Mouse (Mus musculus) hindbrain, embryonic 16.5 days (tissue): ENCODE data around the gene Spock3. TPM values are rescaled to one million over a fixed set of nuclear protein-coding genes. Genes with fewer than 3 reads are reported as not detected.

Source experiments
- ATAC-seq: fragments of 200-750 bp; cut with Nextera tagmentation; 2 replicates; pipeline ENCODE4 v1.8.0; 2017; ENCODE audit warnings: moderate TSS enrichment, moderate library complexity
- H3K27ac ChIP-seq: fragments of 300-500 bp; sonication (generic); 2 replicates; pipeline ENCODE4 v1.5.1; 2014; ENCODE audit warnings: low read depth, mild to moderate bottlenecking, control low read depth, low read length, moderate library complexity
- H3K27me3 ChIP-seq: fragments of 300-500 bp; sonication (generic); replicated peaks from 2 replicates; pipeline ENCODE4 v1.6.1; 2014; ENCODE audit warnings: low read length; ENCODE audit not compliant: control insufficient read depth, insufficient read depth
- H3K36me3 ChIP-seq: fragments of 300-500 bp; sonication (generic); 2 replicates; pipeline ENCODE4 v1.6.1; 2014; ENCODE audit warnings: mild to moderate bottlenecking, low read length, moderate library complexity, mixed read lengths; ENCODE audit not compliant: control insufficient read depth, insufficient read depth
- H3K4me1 ChIP-seq: fragments of 300-500 bp; sonication (generic); 2 replicates; pipeline ENCODE4 v1.6.1; 2014; ENCODE audit warnings: low read depth, low read length; ENCODE audit not compliant: control insufficient read depth, insufficient read depth
- H3K4me2 ChIP-seq: fragments of 300-500 bp; sonication (generic); 2 replicates; pipeline ENCODE4 v1.6.1; 2014; ENCODE audit warnings: mild to moderate bottlenecking, low read length, control low read depth, moderate library complexity
- H3K4me3 ChIP-seq: fragments of 300-500 bp; sonication (generic); 2 replicates; pipeline ENCODE4 v1.5.1; 2014; ENCODE audit warnings: mild to moderate bottlenecking, low read length, control low read depth, moderate library complexity
- H3K9ac ChIP-seq: fragments of 300-500 bp; sonication (generic); 2 replicates; pipeline ENCODE4 v1.6.1; 2014; ENCODE audit warnings: low read depth, mild to moderate bottlenecking, control low read depth, low read length, moderate library complexity
- H3K9me3 ChIP-seq: fragments of 300-500 bp; sonication (generic); 2 replicates; pipeline ENCODE4 v1.6.1; 2014; ENCODE audit warnings: mild to moderate bottlenecking, low read length, moderate library complexity; ENCODE audit not compliant: control insufficient read depth
- polyA plus RNA-seq: library from polyadenylated mRNA; unstranded; fragments of >200 nt; fragmentation: Nextera tagmentation; extraction: Ambion mirVana; gene quantifications from 2 replicates; pipeline ENCODE4 v1.2.1, GENCODE M21; 2015

The Spock3 gene
- polyA plus RNA-seq, 1 experiment from 2014 or later, result 112 TPM

GRCm38 (mm10) chr8:63397659-63398058, 446.9 kb downstream of the Spock3 start:
- Histone ChIP-seq H3K36me3 (no peaks in the 10 kb centered on the region), H3K4me2 (no peak overlapping the region), H3K9ac (no peak overlapping the region), H3K4me1 (no peaks in the 10 kb centered on the region), H3K4me3 (no peak overlapping the region), H3K27ac (no peak overlapping the region), H3K9me3 (no peaks in the 10 kb centered on the region), H3K27me3 (no peaks in the 10 kb centered on the region)
- ATAC-seq, result no peak
